Mouse (Mus musculus): ENCODE results near the gene Rtraf. TPM values are rescaled to one million over a fixed set of nuclear protein-coding genes. Genes with fewer than 3 reads are reported as not detected.

Rtraf gene
- polyA plus RNA-seq (2012; rRNA removed), result 41.7 and 44.2 TPM in 2 replicates

DNA sequence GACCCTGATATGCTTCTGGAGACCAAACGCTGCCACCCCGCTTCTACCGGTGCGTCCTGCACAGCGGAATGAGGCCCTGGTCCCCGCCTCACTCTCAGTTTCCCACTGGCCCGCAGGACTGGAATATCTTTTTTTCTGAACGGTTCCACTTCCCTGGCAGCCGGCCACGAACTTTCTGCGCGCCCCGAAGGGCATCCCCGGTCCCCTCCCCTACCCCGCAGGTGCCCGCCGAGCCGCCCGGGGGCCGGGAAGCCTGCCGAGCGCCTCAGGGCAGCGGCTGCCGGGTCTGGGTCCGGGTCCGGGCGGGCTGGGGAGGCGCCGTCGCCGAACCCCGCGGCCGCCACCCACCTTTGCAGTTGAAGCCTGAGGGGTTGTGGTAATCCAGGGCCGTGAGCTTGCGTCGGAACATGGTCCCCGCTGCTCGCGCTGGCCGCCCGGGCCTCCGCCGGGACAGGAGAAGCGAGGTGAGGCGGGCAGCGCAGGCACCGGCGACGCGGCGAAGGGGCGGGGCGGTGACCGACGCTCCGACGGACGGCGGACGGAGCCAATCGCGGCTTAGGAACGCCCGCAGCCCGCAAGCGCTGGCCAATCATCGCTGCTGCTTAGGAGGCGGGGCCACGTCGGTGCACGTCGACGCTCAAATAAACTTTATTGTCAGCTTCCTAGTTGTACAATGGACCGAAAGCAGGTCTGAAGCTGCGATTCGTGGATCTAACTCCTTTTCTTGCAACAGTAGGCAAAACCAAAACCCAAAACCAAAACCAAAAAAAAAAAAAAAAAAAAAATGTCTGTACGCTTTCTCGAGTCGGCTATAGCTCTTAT is at the start of gene Rtraf:
TSS of gene Rtraf (minus strand) at position 504 of the 822 bp plus-strand sequence.

Other genes with a start within 250 kb of the Rtraf start
- 0.29 and 0.41 TPM in 2 replicates for gene Gm2237, start 238.7 kb downstream of the Rtraf start, polyA plus RNA-seq (2012; rRNA removed)
- gene Gm5458, start 221.2 kb downstream of the Rtraf start, polyA plus RNA-seq (2012; rRNA removed), result not detected in 2 replicates
- 5.2 and 5.6 TPM in 2 replicates for gene Nid2, start 72.6 kb downstream of the Rtraf start, polyA plus RNA-seq (2012; rRNA removed)
- 9.1 and 9.2 TPM in 2 replicates for gene Gng2, start 153.8 kb upstream of the Rtraf start, polyA plus RNA-seq (2012; rRNA removed)